Mouse (Mus musculus) kidney, embryonic 14.5 days (tissue): ENCODE data around the gene Fam186a. TPM values are rescaled to one million over a fixed set of nuclear protein-coding genes. Genes with fewer than 3 reads are reported as not detected.
"Not testable (repeated sequence)": the region's sequence is repeated elsewhere in the genome, so short reads cannot be mapped to it uniquely, and the experiment has no call there.

ENCODE experiments used
- ATAC-seq: fragments of 200-750 bp; cut with Nextera tagmentation; 2 replicates; pipeline ENCODE4 v1.8.0; 2017; ENCODE audit warnings: moderate number of reproducible peaks, mild to moderate bottlenecking, moderate TSS enrichment, moderate library complexity; ENCODE audit not compliant: low FRiP score, low TSS enrichment
- H3K27ac ChIP-seq: fragments of 300-500 bp; sonication (generic); 2 replicates; pipeline ENCODE4 v1.5.1; 2014; ENCODE audit warnings: low read depth, mild to moderate bottlenecking, low read length, moderate library complexity, mixed read lengths
- H3K27me3 ChIP-seq: fragments of 300-500 bp; sonication (generic); 2 replicates; pipeline ENCODE4 v1.6.1; 2014; ENCODE audit warnings: mild to moderate bottlenecking, low read length; ENCODE audit not compliant: control insufficient read depth, insufficient read depth
- H3K36me3 ChIP-seq: fragments of 300-500 bp; sonication (generic); 2 replicates; pipeline ENCODE4 v1.6.1; 2014; ENCODE audit warnings: low read length, mixed read lengths; ENCODE audit not compliant: control insufficient read depth, insufficient read depth
- H3K4me1 ChIP-seq: fragments of 300-500 bp; sonication (generic); 2 replicates; pipeline ENCODE4 v1.6.1; 2014; ENCODE audit warnings: low read length, mixed read lengths; ENCODE audit not compliant: control insufficient read depth, insufficient read depth
- H3K4me2 ChIP-seq: fragments of 300-500 bp; sonication (generic); replicated peaks from 2 replicates; pipeline ENCODE4 v1.6.1; 2014; ENCODE audit warnings: low read depth, mild to moderate bottlenecking, low read length
- H3K4me3 ChIP-seq: fragments of 300-500 bp; sonication (generic); 2 replicates; pipeline ENCODE4 v1.5.1; 2014; ENCODE audit warnings: mild to moderate bottlenecking, low read length
- H3K9ac ChIP-seq: fragments of 300-500 bp; sonication (generic); 2 replicates; pipeline ENCODE4 v1.6.1; 2014; ENCODE audit warnings: low read depth, mild to moderate bottlenecking, low read length, moderate library complexity
- H3K9me3 ChIP-seq: fragments of 300-500 bp; sonication (generic); 2 replicates; pipeline ENCODE4 v1.6.1; 2016; ENCODE audit warnings: low read length; ENCODE audit not compliant: control insufficient read depth
- WGBS: fragments of 180-500 bp; shearing (Covaris S2); extraction: QIAGEN DNeasy Blood & Tissue Kit; methylation state at CpG from one replicate; pipeline ENCODE4 v1.1.7; 2014; 5-methylcytosine and 5-hydroxymethylcytosine counted together
- polyA plus RNA-seq: library from polyadenylated mRNA; unstranded; fragments of >200 nt; fragmentation: Nextera tagmentation; extraction: Ambion mirVana; gene quantifications from 2 replicates; pipeline ENCODE4 v1.2.1, GENCODE M21; 2014

Gene Fam186a
- polyA plus RNA-seq, 1 experiment from 2014 or later: not detected

DNA sequence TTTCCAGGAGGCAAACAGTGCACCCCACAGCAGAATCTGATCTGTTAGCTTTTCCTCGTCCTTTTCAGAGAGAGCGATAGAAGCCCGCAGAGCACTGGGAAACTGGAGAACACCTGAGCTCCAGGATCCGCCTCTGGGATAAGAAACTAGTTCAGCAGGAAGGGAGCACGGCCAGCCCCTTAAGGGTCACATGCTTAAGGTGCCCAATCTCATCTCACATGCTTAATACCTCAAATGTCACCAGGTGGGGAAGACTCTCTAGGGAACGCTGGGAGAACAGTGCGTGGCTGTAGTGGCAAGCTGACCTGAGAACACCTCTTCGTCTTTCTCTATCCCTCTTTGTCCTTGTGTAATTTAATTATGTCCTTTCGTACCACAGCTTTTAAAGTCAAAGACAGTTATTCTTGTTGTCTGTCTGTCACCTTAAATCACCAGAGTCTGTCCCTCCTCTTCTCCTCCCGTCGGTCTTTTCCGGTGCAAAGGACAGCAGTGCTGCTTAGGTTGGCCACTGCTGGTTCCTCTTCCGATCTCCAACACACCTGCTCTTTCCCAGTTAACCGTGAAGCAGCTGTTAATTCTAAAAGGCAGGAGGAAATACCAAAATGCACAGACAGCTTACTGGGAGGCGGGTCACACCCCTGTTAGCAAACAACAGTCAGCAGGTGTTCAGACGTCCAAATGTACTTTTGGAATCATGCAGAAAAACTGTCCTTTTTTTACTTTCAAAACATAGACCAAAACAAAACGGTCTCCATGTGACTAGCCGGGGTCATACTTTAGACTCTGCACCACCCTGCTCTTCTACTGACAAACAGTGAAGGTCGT is 76.2 kb downstream of the Fam186a start:
- no peak overlapping the region for H3K27ac ChIP-seq

DNA sequence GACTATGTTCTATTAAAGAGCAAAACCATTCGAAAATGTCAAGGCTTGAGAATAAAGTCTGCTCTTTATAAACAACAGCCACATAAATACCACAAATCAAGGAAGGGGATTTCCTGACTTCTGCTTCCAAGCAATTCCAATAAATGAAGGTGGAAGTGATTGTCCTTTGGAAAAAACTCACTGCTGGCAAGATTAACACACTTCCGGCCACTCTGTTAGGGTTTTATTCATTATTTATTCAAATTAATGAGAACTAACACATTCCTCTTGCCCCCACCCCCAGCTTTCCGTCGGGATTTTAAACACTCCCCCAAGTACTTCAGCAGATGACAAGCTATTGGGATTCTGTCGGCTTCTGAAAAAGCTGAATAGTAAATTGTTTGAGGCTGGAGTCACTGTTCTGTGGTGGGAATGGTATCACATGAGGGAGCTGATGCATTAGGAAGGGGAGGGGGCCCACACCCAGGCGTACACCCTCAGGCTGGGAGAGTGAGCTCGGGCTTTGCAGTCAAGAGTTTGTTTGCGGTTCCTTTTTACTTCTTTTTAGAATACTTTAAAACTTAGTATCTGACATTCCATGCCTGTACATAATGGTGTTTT is 77.5 kb downstream of the Fam186a start:
- Histone ChIP-seq H3K36me3 (no peaks in the 10 kb centered on the region), H3K4me1 (0 out of 2 replicates have a peak, but pooled peaks cover 4% of the 10 kb centered on the region), H3K27ac (no peak overlapping the region; the same call in 1 of the 2 replicates), H3K4me2 (no peak overlapping the region), H3K9ac (no peak overlapping the region), H3K27me3 (no peaks in the 10 kb centered on the region), H3K4me3 (no peak overlapping the region), H3K9me3 (no peaks in the 10 kb centered on the region)
- ATAC-seq: no peak
- WGBS: 52% methylated on average over 8 of the region's 8 CpGs

More for the DNA sequence above, 76.2 kb downstream of the Fam186a start:
- no peak for ATAC-seq
- Histone ChIP-seq H3K4me2 (peak overlapping the region; percentile 19), H3K9ac (0 out of 2 replicates have a peak overlapping the region, but pooled peaks have one; percentile 2), H3K36me3 (no peaks in the 10 kb centered on the region), H3K4me3 (no peak overlapping the region), H3K9me3 (no peaks in the 10 kb centered on the region), H3K4me1 (0 out of 2 replicates have a peak, but pooled peaks cover 4% of the 10 kb centered on the region), H3K27me3 (no peaks in the 10 kb centered on the region)
- 30% methylated on average over 19 of the region's 19 CpGs for WGBS

GRCm38 (mm10) chr15:99887130-99887529 is 79.7 kb downstream of the Fam186a start:
- not testable (repeated sequence) for H3K27ac ChIP-seq, ATAC-seq
- 93% methylated on average over 2 of the region's 2 CpGs for WGBS

GRCm38 (mm10) chr15:99884038-99884437 is 82.8 kb downstream of the Fam186a start:
- H3K27me3 ChIP-seq: no peaks in the 10 kb centered on the region
- no peak overlapping the region for H3K4me2 ChIP-seq
- 86% methylated on average over 12 of the region's 12 CpGs for WGBS
- no peak for ATAC-seq
- H3K9me3 ChIP-seq: no peaks in the 10 kb centered on the region
- H3K4me1 ChIP-seq: no peaks in the 10 kb centered on the region
- no peaks in the 10 kb centered on the region for H3K36me3 ChIP-seq
- H3K4me3 ChIP-seq: no peak overlapping the region
- no peak overlapping the region for H3K27ac ChIP-seq
- no peak overlapping the region for H3K9ac ChIP-seq

More at GRCm38 (mm10) chr15:99887130-99887529, 79.7 kb downstream of the Fam186a start:
- H3K27me3 ChIP-seq, H3K4me3 ChIP-seq, H3K9ac ChIP-seq, H3K4me2 ChIP-seq, H3K9me3 ChIP-seq, H3K4me1 ChIP-seq, H3K36me3 ChIP-seq: not testable (repeated sequence)

GRCm38 (mm10) chr15:99878541-99878940 is 88.3 kb downstream of the Fam186a start:
- WGBS: 60% methylated on average over 5 of the region's 5 CpGs
- no peak overlapping the region for H3K4me2 ChIP-seq
- H3K27me3 ChIP-seq: no peaks in the 10 kb centered on the region
- peaks cover 4% of the 10 kb centered on the region; the same call in 1 of the 2 replicates for H3K4me1 ChIP-seq
- ATAC-seq: no peak
- H3K27ac ChIP-seq: peak overlapping the region; percentile 15; the same call in 1 of the 2 replicates
- H3K9ac ChIP-seq: no peak overlapping the region
- no peaks in the 10 kb centered on the region for H3K36me3 ChIP-seq
- H3K4me3 ChIP-seq: no peak overlapping the region
- no peaks in the 10 kb centered on the region for H3K9me3 ChIP-seq

- Histone ChIP-seq H3K9ac (peak within 1 kb of the TSS; percentile 70), H3K9me3 (no peaks in the 10 kb centered on the region), H3K4me1 (peaks cover 4% of the 10 kb centered on the region; the same call in 1 of the 2 replicates), H3K36me3 (no peaks in the 10 kb centered on the region), H3K4me3 (peak within 1 kb of the TSS; percentile 74), H3K4me2 (peak within 1 kb of the TSS; percentile 97), H3K27ac (no peak within 1 kb of the TSS), H3K27me3 (no peaks in the 10 kb centered on the region)
- under 1% methylated on average over 37 of the region's 38 CpGs for WGBS
- peak; percentile 93 for ATAC-seq
Measured at GRCm38 (mm10) chr15:99875334-99875869, 91.5 kb downstream of the Fam186a start, which contains the start of gene Lima1. Gene Lima1 (minus strand): TSS chr15:99875456.

DNA sequence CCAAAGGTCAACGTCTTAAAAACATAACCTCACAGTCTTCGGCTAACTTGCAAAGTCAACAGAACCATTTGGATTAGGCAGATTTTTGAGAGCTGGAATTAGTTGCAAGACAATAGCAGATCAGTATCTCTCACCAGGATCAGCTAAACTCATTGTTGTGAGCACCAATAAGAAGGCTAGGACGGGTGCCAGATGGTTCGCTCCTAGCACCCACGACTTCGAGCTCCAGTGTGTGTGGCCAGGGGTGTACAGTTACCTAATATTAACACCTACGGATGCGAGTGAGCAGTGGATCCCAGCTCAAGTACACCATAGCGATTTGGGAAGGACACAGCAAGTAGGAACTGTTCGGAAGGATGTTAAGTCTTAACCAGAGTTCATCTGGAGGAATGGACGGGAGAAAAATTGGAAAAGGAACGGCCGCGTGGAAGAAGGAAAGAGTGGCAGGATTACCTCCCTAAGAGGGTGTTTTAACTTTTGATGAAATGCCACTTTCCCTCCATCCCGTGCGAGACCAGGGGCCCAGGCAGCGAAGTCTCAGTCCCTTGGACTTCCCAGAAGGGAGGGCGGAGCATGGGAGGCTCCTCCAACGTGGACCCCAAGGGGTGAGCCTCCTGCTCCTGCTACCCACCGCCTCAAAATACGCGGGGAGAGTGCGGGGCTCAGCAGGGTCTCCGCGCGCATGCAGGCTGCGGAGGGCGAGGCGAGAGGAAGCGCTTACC is 92.1 kb downstream of the Fam186a start:
- H3K9ac ChIP-seq: peak overlapping the region; percentile 70
- H3K4me3 ChIP-seq: peak overlapping the region; percentile 74
- ATAC-seq: peak; percentile 30; the same call in 1 of the 2 replicates
- H3K27me3 ChIP-seq: no peaks in the 10 kb centered on the region
- peak overlapping the region; percentile 97 for H3K4me2 ChIP-seq
- H3K4me1 ChIP-seq: peaks cover 4% of the 10 kb centered on the region; the same call in 1 of the 2 replicates
- WGBS: 5% methylated on average over 30 of the region's 30 CpGs
- H3K36me3 ChIP-seq: no peaks in the 10 kb centered on the region
- H3K27ac ChIP-seq: no peak overlapping the region
- H3K9me3 ChIP-seq: no peaks in the 10 kb centered on the region

DNA sequence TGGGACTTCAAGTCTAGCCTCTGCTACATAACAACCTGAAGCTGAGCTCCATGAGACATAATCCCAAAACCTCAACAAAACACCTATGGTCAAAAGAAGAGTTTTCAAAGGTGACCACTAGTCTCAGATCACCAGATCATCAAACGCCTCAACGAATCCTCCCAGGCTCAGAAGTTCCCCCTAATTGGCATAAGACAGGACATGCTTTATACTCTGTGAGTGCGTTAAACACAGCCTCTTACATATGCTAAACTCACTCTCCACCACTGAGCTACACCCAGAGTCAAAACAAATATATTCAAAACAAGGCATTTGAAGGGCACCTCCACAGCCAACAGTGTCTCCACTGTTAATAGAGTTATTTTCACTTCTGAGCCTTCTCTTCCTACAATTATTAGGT is 94.3 kb downstream of the Fam186a start:
- Histone ChIP-seq H3K27me3 (no peaks in the 10 kb centered on the region), H3K27ac (no peak overlapping the region), H3K9me3 (no peaks in the 10 kb centered on the region), H3K9ac (no peak overlapping the region), H3K36me3 (no peaks in the 10 kb centered on the region), H3K4me1 (0 out of 2 replicates have a peak, but pooled peaks cover 4% of the 10 kb centered on the region), H3K4me2 (no peak overlapping the region), H3K4me3 (no peak overlapping the region)
- ATAC-seq: no peak
- WGBS: 83% methylated on average over 3 of the region's 3 CpGs
